9 mouse cellular contexts compared by ENCODE assay signal in genomic region chrX:99043739-99044138, GRCm38 (mm10). TPM values are rescaled to one million over a fixed set of nuclear protein-coding genes. Genes with fewer than 3 reads are reported as not detected.
DNase-seq lines count a peak whose midpoint lies in the region; ATAC-seq lines count a peak whose summit lies in the region.
"Had no signal": no experiment of that assay in that cellular context is flagged by ENCODE, and none has a peak within 500 bp of the region (broad histone marks: within the 10 kb centered on the region; RNA-seq: fewer than 3 reads in every experiment).

No protein-coding gene starts in this region.

- H3K27me3 ChIP-seq in hindbrain, embryonic 12.5 days: peaks cover 49% of the 10 kb centered on the region
- H3K27me3 ChIP-seq in hindbrain, embryonic 11.5 days (ENCODE audit: control insufficient read depth, insufficient read depth, low read length): peaks cover 11% of the 10 kb centered on the region
- peaks cover 41% of the 10 kb centered on the region for H3K27me3 ChIP-seq in midbrain, embryonic 15.5 days (replicated peaks)
- H3K27me3 ChIP-seq in midbrain, embryonic 14.5 days (ENCODE audit: control insufficient read depth, insufficient read depth, low read length): peaks cover 35% of the 10 kb centered on the region; the same call in 1 of the 2 replicates
- H3K27me3 ChIP-seq in hindbrain, embryonic 16.5 days (replicated peaks; ENCODE audit: control insufficient read depth, insufficient read depth, low read length): peaks cover 25% of the 10 kb centered on the region
- peaks cover 58% of the 10 kb centered on the region for H3K27me3 ChIP-seq in neural tube, embryonic 13.5 days

- peak overlapping the region; percentile 79; the same call in 1 of the 2 replicates for H3K4me2 ChIP-seq in hindbrain, embryonic 12.5 days (replicated peaks)
- H3K4me2 ChIP-seq in hindbrain, embryonic 11.5 days (replicated peaks; ENCODE audit: low read depth, low read length): no peak overlapping the region
- H3K4me2 ChIP-seq in midbrain, embryonic 15.5 days: 0 out of 2 replicates have a peak overlapping the region, but pooled peaks have one; percentile 86
- no peak overlapping the region for H3K4me2 ChIP-seq in midbrain, embryonic 14.5 days (ENCODE audit: low read length)
- H3K4me2 ChIP-seq in hindbrain, embryonic 16.5 days (ENCODE audit: low read length): peak overlapping the region; percentile 15; the same call in 1 of the 2 replicates
- peak overlapping the region; percentile 80 for H3K4me2 ChIP-seq in neural tube, embryonic 13.5 days

- no peaks in the 10 kb centered on the region for H3K9me3 ChIP-seq in hindbrain, embryonic 12.5 days (replicated peaks)
- no peaks in the 10 kb centered on the region for H3K9me3 ChIP-seq in hindbrain, embryonic 11.5 days (ENCODE audit: control insufficient read depth, low read length)
- H3K9me3 ChIP-seq in midbrain, embryonic 15.5 days: no peaks in the 10 kb centered on the region
- no peaks in the 10 kb centered on the region for H3K9me3 ChIP-seq in midbrain, embryonic 14.5 days (ENCODE audit: control insufficient read depth, low read length)
- no peaks in the 10 kb centered on the region for H3K9me3 ChIP-seq in hindbrain, embryonic 16.5 days (ENCODE audit: control insufficient read depth, low read length)
- no peaks in the 10 kb centered on the region for H3K9me3 ChIP-seq in neural tube, embryonic 13.5 days

- H3K4me3 ChIP-seq in hindbrain, embryonic 12.5 days: no peak overlapping the region
- no peak overlapping the region for H3K4me3 ChIP-seq in hindbrain, embryonic 11.5 days (ENCODE audit: low read depth, low read length)
- H3K4me3 ChIP-seq in midbrain, embryonic 15.5 days: no peak overlapping the region
- no peak overlapping the region for H3K4me3 ChIP-seq in midbrain, embryonic 14.5 days (replicated peaks; ENCODE audit: low read depth, low read length)
- no peak overlapping the region for H3K4me3 ChIP-seq in hindbrain, embryonic 16.5 days (ENCODE audit: low read length)
- H3K4me3 ChIP-seq in neural tube, embryonic 13.5 days: no peak overlapping the region

- ATAC-seq in hindbrain, embryonic 12.5 days (ENCODE audit: low FRiP score): no peak
- ATAC-seq in hindbrain, embryonic 11.5 days (ENCODE audit: low FRiP score): no peak
- ATAC-seq in midbrain, embryonic 15.5 days (replicated peaks): no peak
- ATAC-seq in midbrain, embryonic 14.5 days (ENCODE audit: low FRiP score, low TSS enrichment): no peak
- no peak for ATAC-seq in hindbrain, embryonic 16.5 days
- no peak for ATAC-seq in neural tube, embryonic 13.5 days (ENCODE audit: low read depth)

- H3K27ac ChIP-seq in hindbrain, embryonic 12.5 days: no peak overlapping the region
- no peak overlapping the region for H3K27ac ChIP-seq in hindbrain, embryonic 11.5 days (ENCODE audit: low read depth, low read length)
- no peak overlapping the region for H3K27ac ChIP-seq in midbrain, embryonic 15.5 days
- H3K27ac ChIP-seq in midbrain, embryonic 14.5 days (replicated peaks; ENCODE audit: low read depth, low read length): no peak overlapping the region
- H3K27ac ChIP-seq in hindbrain, embryonic 16.5 days (ENCODE audit: low read depth, low read length): no peak overlapping the region
- no peak overlapping the region for H3K27ac ChIP-seq in neural tube, embryonic 13.5 days (replicated peaks)

- peaks cover 2% of the 10 kb centered on the region; the same call in 1 of the 2 replicates for H3K4me1 ChIP-seq in hindbrain, embryonic 12.5 days
- H3K4me1 ChIP-seq in hindbrain, embryonic 11.5 days (replicated peaks; ENCODE audit: control insufficient read depth, insufficient read depth, low read length): no peaks in the 10 kb centered on the region
- H3K4me1 ChIP-seq in midbrain, embryonic 15.5 days: peaks cover 4% of the 10 kb centered on the region; the same call in 1 of the 2 replicates
- no peaks in the 10 kb centered on the region for H3K4me1 ChIP-seq in midbrain, embryonic 14.5 days (ENCODE audit: control insufficient read depth, insufficient read depth, low read length)
- no peaks in the 10 kb centered on the region; the same call in 1 of the 2 replicates for H3K4me1 ChIP-seq in hindbrain, embryonic 16.5 days (ENCODE audit: control insufficient read depth, insufficient read depth, low read depth, low read length)
- no peaks in the 10 kb centered on the region; the same call in 1 of the 2 replicates for H3K4me1 ChIP-seq in neural tube, embryonic 13.5 days (replicated peaks)

- 84% methylated on average over 5 of the region's 5 CpGs for WGBS in hindbrain, embryonic 12.5 days
- WGBS in hindbrain, embryonic 11.5 days: 80% methylated on average over 5 of the region's 5 CpGs
- 81% methylated on average over 5 of the region's 5 CpGs for WGBS in midbrain, embryonic 15.5 days
- 84% methylated on average over 5 of the region's 5 CpGs for WGBS in midbrain, embryonic 14.5 days
- WGBS in hindbrain, embryonic 16.5 days: 79% methylated on average over 5 of the region's 5 CpGs
- 74% methylated on average over 5 of the region's 5 CpGs for WGBS in neural tube, embryonic 13.5 days

- no peaks in the 10 kb centered on the region for H3K36me3 ChIP-seq in hindbrain, embryonic 12.5 days
- H3K36me3 ChIP-seq in hindbrain, embryonic 11.5 days (ENCODE audit: control insufficient read depth, insufficient read depth, low read length): no peaks in the 10 kb centered on the region
- no peaks in the 10 kb centered on the region for H3K36me3 ChIP-seq in midbrain, embryonic 15.5 days (replicated peaks)
- no peaks in the 10 kb centered on the region for H3K36me3 ChIP-seq in midbrain, embryonic 14.5 days (ENCODE audit: control insufficient read depth, insufficient read depth, low read length)
- H3K36me3 ChIP-seq in hindbrain, embryonic 16.5 days (ENCODE audit: control insufficient read depth, insufficient read depth, low read length): no peaks in the 10 kb centered on the region
- H3K36me3 ChIP-seq in neural tube, embryonic 13.5 days: no peaks in the 10 kb centered on the region

- no peak for DNase-seq in hindbrain, embryonic 11.5 days (ENCODE audit: low spot score)
- no peak for DNase-seq in midbrain, embryonic 14.5 days
- DNase-seq in embryo, embryonic 10 days (ENCODE audit: low spot score): no peak
- DNase-seq: cerebellum, adult 2 months; spleen, adult 18-20 months had no signal

- no peak overlapping the region for H3K9ac ChIP-seq in hindbrain, embryonic 12.5 days
- H3K9ac ChIP-seq in hindbrain, embryonic 11.5 days (ENCODE audit: low read depth, low read length): no peak overlapping the region
- H3K9ac ChIP-seq in midbrain, embryonic 15.5 days: no peak overlapping the region
- no peak overlapping the region for H3K9ac ChIP-seq in midbrain, embryonic 14.5 days (replicated peaks; ENCODE audit: low read length)
- H3K9ac ChIP-seq in hindbrain, embryonic 16.5 days (ENCODE audit: low read depth, low read length): no peak overlapping the region
- no peak overlapping the region for H3K9ac ChIP-seq in neural tube, embryonic 13.5 days

RNA-seq across cellular contexts. Expression of gene Stard8, which starts 40.7 kb away (rescaled TPM):
- polyA plus RNA-seq in hindbrain, embryonic 12.5 days (2016; fragmentation: Nextera tagmentation; extraction: Ambion mirVana): 21.0 and 22.1 TPM in 2 replicates
- polyA plus RNA-seq in hindbrain, embryonic 11.5 days (2014; fragmentation: Nextera tagmentation; extraction: Ambion mirVana): 8.8 and 10.1 TPM in 2 replicates
- polyA plus RNA-seq in midbrain, embryonic 15.5 days (2015; fragmentation: Nextera tagmentation; extraction: Ambion mirVana): 5.4 and 5.7 TPM in 2 replicates
- polyA plus RNA-seq in midbrain, embryonic 14.5 days (2014; fragmentation: Nextera tagmentation; extraction: Ambion mirVana): 1.5 and 4.8 TPM in 2 replicates
- polyA plus RNA-seq in hindbrain, embryonic 16.5 days (2015; fragmentation: Nextera tagmentation; extraction: Ambion mirVana): 4.1 and 6.6 TPM in 2 replicates
- 4.9 and 6.3 TPM in 2 replicates for polyA plus RNA-seq in neural tube, embryonic 13.5 days (2015; fragmentation: Nextera tagmentation; extraction: Ambion mirVana)

Comparison
In these comparisons a context has a peak if more than half of its experiments do, and no peak if none do; other contexts are left out.
1. H3K4me2 ChIP-seq: peak in hindbrain, embryonic 12.5 days (single experiment), midbrain, embryonic 15.5 days (single experiment), hindbrain, embryonic 16.5 days (single experiment) and neural tube, embryonic 13.5 days (single experiment); none in hindbrain, embryonic 11.5 days (single experiment) and midbrain, embryonic 14.5 days (single experiment).